Mouse (Mus musculus) intestine, postnatal 0 days (tissue): ENCODE results near the gene Tspyl2. TPM values are rescaled to one million over a fixed set of nuclear protein-coding genes. Genes with fewer than 3 reads are reported as not detected.
"Not testable (repeated sequence)": the region's sequence is repeated elsewhere in the genome, so short reads cannot be mapped to it uniquely, and the experiment has no call there.

Source experiments
- ATAC-seq: fragments of 200-750 bp; cut with Nextera tagmentation; 2 replicates; pipeline ENCODE4 v1.8.0; 2017; ENCODE audit warnings: mild to moderate bottlenecking, moderate TSS enrichment, moderate library complexity
- H3K27ac ChIP-seq: fragments of 300-500 bp; sonication (generic); 2 replicates; pipeline ENCODE4 v1.5.1; 2014; ENCODE audit warnings: mild to moderate bottlenecking, low read depth, low read length, moderate library complexity
- H3K27me3 ChIP-seq: fragments of 300-500 bp; sonication (generic); replicated peaks from 2 replicates; pipeline ENCODE4 v1.6.1; 2014; ENCODE audit warnings: low read length, mixed read lengths; ENCODE audit not compliant: control insufficient read depth, insufficient read depth
- H3K36me3 ChIP-seq: fragments of 300-500 bp; sonication (generic); 2 replicates; pipeline ENCODE4 v1.6.1; 2014; ENCODE audit warnings: mild to moderate bottlenecking, moderate library complexity; ENCODE audit not compliant: control insufficient read depth, insufficient read depth
- H3K4me1 ChIP-seq: fragments of 300-500 bp; sonication (generic); replicated peaks from 2 replicates; pipeline ENCODE4 v1.6.1; 2014; ENCODE audit warnings: antibody characterized with exemption, low read length, mixed read lengths; ENCODE audit not compliant: control insufficient read depth, insufficient read depth
- H3K4me2 ChIP-seq: fragments of 300-500 bp; sonication (generic); replicated peaks from 2 replicates; pipeline ENCODE4 v1.6.1; 2014; ENCODE audit warnings: low read depth, mild to moderate bottlenecking, moderate library complexity
- H3K4me3 ChIP-seq: fragments of 300-500 bp; sonication (generic); 2 replicates; pipeline ENCODE4 v1.5.1; 2014; ENCODE audit warnings: low read depth, low read length
- H3K9ac ChIP-seq: fragments of 300-500 bp; sonication (generic); 2 replicates; pipeline ENCODE4 v1.6.1; 2014; ENCODE audit warnings: mild to moderate bottlenecking, low read depth, low read length
- H3K9me3 ChIP-seq: fragments of 300-500 bp; sonication (generic); 2 replicates; pipeline ENCODE4 v1.6.1; 2016; ENCODE audit warnings: mixed run types; ENCODE audit not compliant: control insufficient read depth
- CTCF ChIP-seq: sonication (generic); IDR thresholded peaks from 2 replicates; pipeline ENCODE4 v1.5.1; 2016; ENCODE audit warnings: low read depth, mild to moderate bottlenecking, control low read depth, antibody characterized with exemption, moderate library complexity
- WGBS: fragments of 180-500 bp; shearing (Covaris S2); extraction: QIAGEN DNeasy Blood & Tissue Kit; methylation state at CpG from one replicate; pipeline ENCODE4 v1.1.7; 2014; 5-methylcytosine and 5-hydroxymethylcytosine counted together
- polyA plus RNA-seq: library from polyadenylated mRNA; unstranded; fragments of >200 nt; fragmentation: Nextera tagmentation; extraction: Ambion mirVana; gene quantifications from 2 replicates; pipeline ENCODE4 v1.2.1, GENCODE M21; 2015

Gene Tspyl2
- polyA plus RNA-seq, 1 experiment from 2014 or later, result 6.5 TPM

GRCm38 (mm10) chrX:152307371-152307770, 34.9 kb downstream of the Tspyl2 start:
- Histone ChIP-seq H3K36me3 (no peaks in the 10 kb centered on the region), H3K9ac (no peak overlapping the region), H3K4me3 (no peak overlapping the region), H3K4me1 (no peaks in the 10 kb centered on the region), H3K4me2 (no peak overlapping the region), H3K9me3 (no peaks in the 10 kb centered on the region), H3K27me3 (no peaks in the 10 kb centered on the region), H3K27ac (no peak overlapping the region)
- no peak for TF ChIP-seq CTCF
- ATAC-seq, result no peak

- Histone ChIP-seq H3K27me3 (no peaks in the 10 kb centered on the region), H3K4me2 (no peak overlapping the region), H3K36me3 (no peaks in the 10 kb centered on the region), H3K9ac (no peak overlapping the region), H3K9me3 (no peaks in the 10 kb centered on the region), H3K27ac (no peak overlapping the region), H3K4me1 (no peaks in the 10 kb centered on the region), H3K4me3 (no peak overlapping the region)
- no peak for ATAC-seq
- no peak for TF ChIP-seq CTCF
- 71% methylated on average over 2 of the region's 2 CpGs for WGBS
These were observed 36.0 kb downstream of the Tspyl2 start for GRCm38 (mm10) chrX:152306224-152306623.

GRCm38 (mm10) chrX:152287026-152287425, 55.2 kb downstream of the Tspyl2 start:
- H3K9ac ChIP-seq, H3K27ac ChIP-seq, H3K4me1 ChIP-seq, H3K27me3 ChIP-seq, ATAC-seq, H3K4me2 ChIP-seq, H3K4me3 ChIP-seq, H3K9me3 ChIP-seq, H3K36me3 ChIP-seq: not testable (repeated sequence)
- WGBS, result 49% methylated on average over 1 of the region's 1 CpGs

Other genes with a start within 250 kb of the Tspyl2 start
- 6.5 and 7.3 TPM in 2 replicates for gene Iqsec2, start 198.2 kb downstream of the Tspyl2 start, polyA plus RNA-seq
- 16.2 and 19.7 TPM in 2 replicates for gene Kdm5c, start 109.4 kb downstream of the Tspyl2 start, polyA plus RNA-seq
- 4.1 and 4.2 TPM in 2 replicates for gene Kantr, start 14.9 kb downstream of the Tspyl2 start, polyA plus RNA-seq
- 0.60 and 0.68 TPM in 2 replicates for gene Gpr173, start 26.3 kb upstream of the Tspyl2 start, polyA plus RNA-seq
- not detected in 2 replicates for gene Cldn34a, start 220.9 kb upstream of the Tspyl2 start, polyA plus RNA-seq